Mouse (Mus musculus) T-cell, adult 2 months (primary cell): Measurements from ENCODE around the gene Amy2a2.
"Not testable (repeated sequence)": the region's sequence is repeated elsewhere in the genome, so short reads cannot be mapped to it uniquely, and the experiment has no call there.

ENCODE experiments used
- DNase-seq: peaks from one replicate; pipeline ENCODE4 v3.0.0; 2022; ENCODE audit warnings: low spot score

Amy2a2 gene

DNA sequence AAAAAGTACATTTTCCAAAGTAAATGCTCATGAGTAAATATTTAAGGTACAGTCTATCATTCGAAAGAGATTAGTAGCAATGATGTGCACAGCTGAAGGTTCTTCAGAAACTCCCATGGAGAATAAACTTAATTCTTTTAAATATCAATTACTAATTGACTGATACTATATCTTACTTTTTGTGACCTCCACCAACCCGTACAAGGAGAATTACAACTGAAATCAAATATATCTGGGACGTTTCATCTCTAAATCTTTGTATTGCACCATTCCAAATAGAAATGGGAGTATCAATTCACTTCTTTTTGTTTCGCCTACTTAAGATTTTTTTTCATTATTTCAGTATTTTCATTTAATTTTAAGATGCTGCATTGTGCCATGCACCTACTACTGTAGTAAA is at the start of gene Amy2a2:
Amy2a2 (minus strand) TSS at position 101 of the 400 bp plus-strand sequence.
- not testable (repeated sequence) for DNase-seq

DNA sequence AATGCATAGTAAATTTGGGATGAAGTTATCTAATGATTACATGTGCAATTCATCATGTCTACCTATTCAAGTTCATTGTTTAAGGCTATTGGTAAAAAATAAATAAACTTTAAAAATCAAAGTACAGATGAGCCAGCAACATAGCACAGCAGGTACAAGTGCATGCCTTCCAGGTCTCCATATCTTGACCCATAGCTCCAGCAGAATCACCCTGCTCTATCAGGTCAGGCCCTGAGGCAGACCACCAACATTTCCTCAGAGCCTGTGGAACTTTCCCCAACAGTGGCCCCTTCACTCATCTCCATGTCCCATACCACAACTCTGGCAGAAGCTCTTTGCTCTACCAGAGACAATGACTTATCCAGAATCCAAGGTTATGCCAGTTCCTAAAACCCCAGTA is 11.0 kb downstream of the Amy2a2 start:
- not testable (repeated sequence) for DNase-seq

DNA sequence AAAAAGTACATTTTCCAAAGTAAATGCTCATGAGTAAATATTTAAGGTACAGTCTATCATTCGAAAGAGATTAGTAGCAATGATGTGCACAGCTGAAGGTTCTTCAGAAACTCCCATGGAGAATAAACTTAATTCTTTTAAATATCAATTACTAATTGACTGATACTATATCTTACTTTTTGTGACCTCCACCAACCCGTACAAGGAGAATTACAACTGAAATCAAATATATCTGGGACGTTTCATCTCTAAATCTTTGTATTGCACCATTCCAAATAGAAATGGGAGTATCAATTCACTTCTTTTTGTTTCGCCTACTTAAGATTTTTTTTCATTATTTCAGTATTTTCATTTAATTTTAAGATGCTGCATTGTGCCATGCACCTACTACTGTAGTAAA is 32.5 kb downstream of the Amy2a2 start, which contains the start of gene Amy2a3:
Amy2a3 (minus strand) TSS at position 101 of the 400 bp plus-strand sequence.
- DNase-seq = not testable (repeated sequence)

DNA sequence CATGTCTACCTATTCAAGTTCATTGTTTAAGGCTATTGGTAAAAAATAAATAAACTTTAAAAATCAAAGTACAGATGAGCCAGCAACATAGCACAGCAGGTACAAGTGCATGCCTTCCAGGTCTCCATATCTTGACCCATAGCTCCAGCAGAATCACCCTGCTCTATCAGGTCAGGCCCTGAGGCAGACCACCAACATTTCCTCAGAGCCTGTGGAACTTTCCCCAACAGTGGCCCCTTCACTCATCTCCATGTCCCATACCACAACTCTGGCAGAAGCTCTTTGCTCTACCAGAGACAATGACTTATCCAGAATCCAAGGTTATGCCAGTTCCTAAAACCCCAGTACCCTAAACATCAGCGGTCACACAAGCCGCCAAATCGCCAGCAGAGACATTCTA is 43.5 kb downstream of the Amy2a2 start:
- not testable (repeated sequence) for DNase-seq
